Mouse (Mus musculus) CH12.LX (cell line): ENCODE results near the gene Tpi1. TPM values are rescaled to one million over a fixed set of nuclear protein-coding genes. Genes with fewer than 3 reads are reported as not detected.

Source experiments
- DNase-seq: peaks from one replicate; pipeline ENCODE4 v3.0.0-alpha.2; 2013; ENCODE audit errors: extremely low read depth
- H3K27ac ChIP-seq: 2 replicates; pipeline ENCODE4 v1.5.1; 2012; ENCODE audit warnings: low read depth, mild to moderate bottlenecking, control low read depth, moderate library complexity; ENCODE audit not compliant: insufficient read depth
- H3K27me3 ChIP-seq: replicated peaks from 2 replicates; pipeline ENCODE3; 2012; ENCODE audit warnings: inconsistent platforms
- H3K36me3 ChIP-seq, 2 experiments: replicated peaks in 1 of 2; 2 replicates each; pipeline versions ENCODE3 to v1.6.1; 2012; ENCODE audit warnings: inconsistent platforms in 1 of 2, low read length in 1 of 2, mild to moderate bottlenecking in 1 of 2, mixed read lengths in 1 of 2, moderate library complexity in 1 of 2; ENCODE audit not compliant: control insufficient read depth in 1 of 2, insufficient read depth in 1 of 2
- H3K4me1 ChIP-seq, 2 experiments: 2 replicates each; pipeline ENCODE4 v1.6.1; 2012; ENCODE audit warnings: inconsistent platforms in 1 of 2, moderate library complexity in 1 of 2; ENCODE audit not compliant: insufficient read depth in 2 of 2, control insufficient read depth in 1 of 2
- H3K4me2 ChIP-seq: 2 replicates; pipeline ENCODE4 v1.6.1; 2012; ENCODE audit warnings: low read depth, mild to moderate bottlenecking, control low read depth; ENCODE audit not compliant: poor library complexity, insufficient read depth, severe bottlenecking
- H3K4me3 ChIP-seq, 3 experiments: fragments of 150-350 bp in 1 of 3; sonication (generic) in 1 of 3; replicated peaks in 1 of 3; 2 replicates each; pipeline versions ENCODE3 to v1.5.1; 2011 to 2012; ENCODE audit warnings: low read depth in 2 of 3, low read length in 2 of 3, mild to moderate bottlenecking in 2 of 3, moderate library complexity in 2 of 3, control low read depth in 1 of 3, improper control_type of control experiment in 1 of 3, inconsistent platforms in 1 of 3, mixed read lengths in 1 of 3; ENCODE audit not compliant: poor library complexity in 1 of 3
- H3K79me2 ChIP-seq: replicated peaks from 2 replicates; pipeline ENCODE4 v1.6.1; 2012; ENCODE audit warnings: mild to moderate bottlenecking, moderate library complexity; ENCODE audit not compliant: control insufficient read depth, poor library complexity, insufficient read depth, severe bottlenecking; ENCODE audit errors: extremely low read depth
- H3K9ac ChIP-seq: 2 replicates; pipeline ENCODE4 v1.6.1; 2012; ENCODE audit warnings: low read depth, mild to moderate bottlenecking, control low read depth, moderate library complexity; ENCODE audit not compliant: insufficient read depth
- H3K9me3 ChIP-seq: replicated peaks from 2 replicates; pipeline ENCODE3; 2012; ENCODE audit warnings: low read length, inconsistent platforms, mixed read lengths
- BHLHE40 ChIP-seq: IDR thresholded peaks from 2 replicates; pipeline ENCODE4 v1.6.1; 2011; ENCODE audit warnings: mild to moderate bottlenecking, low read depth, low read length, improper control_type of control experiment
- CHD1 ChIP-seq: IDR thresholded peaks from 2 replicates; pipeline ENCODE4 v1.6.1; 2012; ENCODE audit warnings: low read depth, low read length, improper control_type of control experiment, inconsistent platforms
- CHD2 ChIP-seq: IDR thresholded peaks from 2 replicates; pipeline ENCODE4 v1.6.1; 2011; ENCODE audit warnings: low read length, improper control_type of control experiment
- CTCF ChIP-seq, 2 experiments: IDR thresholded peaks in 1 of 2; conservative IDR thresholded peaks in 1 of 2; 2 replicates each; pipeline ENCODE4 v1.5.1; 2011 to 2012; ENCODE audit warnings: low read depth in 2 of 2, low read length in 2 of 2, improper control_type of control experiment in 1 of 2, inconsistent platforms in 1 of 2, mild to moderate bottlenecking in 1 of 2, moderate library complexity in 1 of 2
- ELF1 ChIP-seq: IDR thresholded peaks from 2 replicates; pipeline ENCODE4 v1.6.1; 2014; ENCODE audit warnings: low read depth, mild to moderate bottlenecking, inconsistent platforms, low read length, improper control_type of control experiment
- EP300 ChIP-seq: IDR thresholded peaks from 2 replicates; pipeline ENCODE4 v1.6.1; 2011; ENCODE audit warnings: low read length, improper control_type of control experiment
- GABPA ChIP-seq: IDR thresholded peaks from 2 replicates; pipeline ENCODE4 v1.6.1; 2012; ENCODE audit warnings: low read depth, low read length, improper control_type of control experiment, inconsistent platforms; ENCODE audit not compliant: insufficient replicate concordance
- HCFC1 ChIP-seq: IDR thresholded peaks from 2 replicates; pipeline ENCODE4 v1.6.1; 2012; ENCODE audit warnings: low read depth, mild to moderate bottlenecking, inconsistent platforms, low read length, improper control_type of control experiment
- JUN ChIP-seq: IDR thresholded peaks from 2 replicates; pipeline ENCODE4 v1.6.1; 2011; ENCODE audit warnings: low read depth, mild to moderate bottlenecking, low read length, improper control_type of control experiment, moderate library complexity; ENCODE audit not compliant: insufficient read depth
- JUND ChIP-seq: conservative IDR thresholded peaks from 2 replicates; pipeline ENCODE4 v1.6.1; 2011; ENCODE audit warnings: low read depth, low read length, improper control_type of control experiment
- KAT2A ChIP-seq: IDR thresholded peaks from 2 replicates; pipeline ENCODE4 v1.6.1; 2012; ENCODE audit warnings: low read length, improper control_type of control experiment, inconsistent platforms; ENCODE audit not compliant: insufficient replicate concordance
- MAFK ChIP-seq: IDR thresholded peaks from 2 replicates; pipeline ENCODE4 v1.6.1; 2011; ENCODE audit warnings: low read length, improper control_type of control experiment; ENCODE audit not compliant: insufficient replicate concordance
- MAX ChIP-seq: IDR thresholded peaks from 2 replicates; pipeline ENCODE4 v1.6.1; 2011; ENCODE audit warnings: low read length, improper control_type of control experiment
- MAZ ChIP-seq: IDR thresholded peaks from 2 replicates; pipeline ENCODE4 v1.6.1; 2012; ENCODE audit warnings: low read depth, mild to moderate bottlenecking, inconsistent platforms, low read length, improper control_type of control experiment, moderate library complexity
- MXI1 ChIP-seq: IDR thresholded peaks from 2 replicates; pipeline ENCODE4 v1.6.1; 2011; ENCODE audit warnings: mild to moderate bottlenecking, low read depth, low read length, improper control_type of control experiment
- MYC ChIP-seq: IDR thresholded peaks from 2 replicates; pipeline ENCODE4 v1.6.1; 2011; ENCODE audit warnings: low read depth, mild to moderate bottlenecking, improper control_type of control experiment, low read length
- NELFE ChIP-seq: IDR thresholded peaks from 2 replicates; pipeline ENCODE4 v1.6.1; 2011; ENCODE audit warnings: low read depth, low read length, improper control_type of control experiment
- NRF1 ChIP-seq: IDR thresholded peaks from 2 replicates; pipeline ENCODE4 v1.6.1; 2014; ENCODE audit warnings: low read depth, mild to moderate bottlenecking, inconsistent platforms, low read length, improper control_type of control experiment, moderate library complexity
- PAX5 ChIP-seq: IDR thresholded peaks from 2 replicates; pipeline ENCODE4 v1.6.1; 2012; ENCODE audit warnings: low read length, inconsistent platforms, mixed read lengths
- POLR2A ChIP-seq: IDR thresholded peaks from 2 replicates; pipeline ENCODE4 v1.6.1; 2011; ENCODE audit warnings: low read depth, mild to moderate bottlenecking, improper control_type of control experiment, low read length
- POLR2AphosphoS2 ChIP-seq: IDR thresholded peaks from 2 replicates; pipeline ENCODE4 v1.6.1; 2011; ENCODE audit warnings: low read depth, low read length, improper control_type of control experiment
- SIN3A ChIP-seq: IDR thresholded peaks from 2 replicates; pipeline ENCODE4 v1.6.1; 2012; ENCODE audit warnings: low read length, improper control_type of control experiment, inconsistent platforms
- TBP ChIP-seq: conservative IDR thresholded peaks from 2 replicates; pipeline ENCODE4 v1.6.1; 2011; ENCODE audit warnings: low read depth, low read length, improper control_type of control experiment
- TCF12 ChIP-seq: IDR thresholded peaks from 2 replicates; pipeline ENCODE4 v1.6.1; 2014; ENCODE audit warnings: low read depth, mild to moderate bottlenecking, inconsistent platforms, low read length, improper control_type of control experiment
- UBTF ChIP-seq: IDR thresholded peaks from 2 replicates; pipeline ENCODE4 v1.6.1; 2012; ENCODE audit warnings: low read depth, mild to moderate bottlenecking, inconsistent platforms, low read length, improper control_type of control experiment, moderate library complexity
- USF1 ChIP-seq: IDR thresholded peaks from 2 replicates; pipeline ENCODE4 v1.6.1; 2014; ENCODE audit warnings: low read depth, mild to moderate bottlenecking, inconsistent platforms, low read length, improper control_type of control experiment
- ZC3H11A ChIP-seq: IDR thresholded peaks from 2 replicates; pipeline ENCODE4 v1.6.1; 2012; ENCODE audit warnings: low read depth, mild to moderate bottlenecking, inconsistent platforms, low read length, improper control_type of control experiment
- ZKSCAN1 ChIP-seq: IDR thresholded peaks from 2 replicates; pipeline ENCODE4 v1.6.1; 2012; ENCODE audit warnings: low read depth, inconsistent platforms, low read length, improper control_type of control experiment, borderline replicate concordance
- ZMIZ1 ChIP-seq: IDR thresholded peaks from 2 replicates; pipeline ENCODE4 v1.6.1; 2012; ENCODE audit warnings: low read depth, mild to moderate bottlenecking, inconsistent platforms, low read length, improper control_type of control experiment
- dilution Hi-C: fragments of 300-500 bp; cut with MboI; formaldehyde crosslinking; loops from 2 replicates; pipeline ENCODE4 v1.14.3; 2020; ENCODE audit warnings: low sequenced_read_pairs; ENCODE audit not compliant: extremely low pct_unique_long_range_greater_than_20kb, extremely low pct_ligation_motif_present
- in situ Hi-C: fragments of 300-500 bp; cut with MboI; formaldehyde crosslinking; loops from 3 replicates; pipeline ENCODE4 v1.14.3; 2019; ENCODE audit warnings: low sequenced_read_pairs, low pct_ligation_motif_present, low pct_unique_long_range_greater_than_20kb, mixed read lengths
- polyA plus RNA-seq: library from polyadenylated mRNA; unstranded; fragments of >175 nt; gene quantifications from 2 replicates; pipeline ENCODE4 v1.2.1, GENCODE M21; 2012; ENCODE audit warnings: low read depth; ENCODE audit not compliant: insufficient read length
- total RNA-seq, 2 experiments: library from RNA; depleted of rRNA; stranded (reverse); fragments of 300-350 nt in 1 of 2; fragments of >200 nt in 1 of 2; gene quantifications; 2 replicates each; pipeline ENCODE4 v1.2.3; 2012 to 2014

The Tpi1 gene
- total and polyA plus RNA-seq, 3 experiments: 758 to 1,645 (median 1,303) TPM

GRCm38 (mm10) chr6:124828868-124829798 lies 15.0 kb upstream of the Tpi1 start, which contains the start of the genes Usp5 and Cdca3:
Gene Usp5 (minus strand): TSS chr6:124829484.
Gene Cdca3 (plus strand): TSS chr6:124829547.
- H3K4me1 ChIP-seq: peaks cover 3 to 43% of the 10 kb centered on the region in 2 experiments
- dilution Hi-C loops: no loop called here

GRCm38 (mm10) chr6:124828101-124828592 lies 14.1 kb upstream of the Tpi1 start:
- peaks cover 32% of the 10 kb centered on the region for H3K79me2 ChIP-seq
- peak; percentile 58 for TF ChIP-seq POLR2A
- TF ChIP-seq NELFE: peak; percentile 69; the same call in 1 of the 2 replicates
- 0 out of 2 replicates have a peak, but pooled peaks have one; percentile 37 for TF ChIP-seq ZMIZ1
- TF ChIP-seq MXI1: 0 out of 2 replicates have a peak, but pooled peaks have one; percentile 4
- TF ChIP-seq TCF12: no peak
- peak; percentile 19; the same call in 1 of the 2 replicates for TF ChIP-seq SIN3A
- TF ChIP-seq MAZ: peak; percentile 26; the same call in 1 of the 2 replicates
- no peak for TF ChIP-seq CTCF (conservative IDR thresholded peaks at IDR 0.05 in 1 of 2, IDR thresholded peaks at IDR 0.05 in 1 of 2; ENCODE audit: low read depth in 2 of 2, low read length in 2 of 2)
- no peak for TF ChIP-seq CHD1
- no peak for TF ChIP-seq PAX5
- TF ChIP-seq, all 38 proteins: peak for 6
- dilution Hi-C loops: no loop called here
- H3K4me2 ChIP-seq: peak overlapping the region; percentile 90
- no peaks in the 10 kb centered on the region for H3K9me3 ChIP-seq
- peak; percentile 79 for DNase-seq
- in situ Hi-C loops: no loop called here
- peaks cover 3 to 35% of the 10 kb centered on the region in 2 experiments for H3K4me1 ChIP-seq
- H3K27me3 ChIP-seq: no peaks in the 10 kb centered on the region
- H3K27ac ChIP-seq: peak overlapping the region; percentile 50
- H3K4me3 ChIP-seq: peak overlapping the region; percentile 70 to 94 (median 90)
- H3K36me3 ChIP-seq: peaks cover 51 to 65% of the 10 kb centered on the region in 2 experiments
- peak overlapping the region; percentile 85 for H3K9ac ChIP-seq

More at GRCm38 (mm10) chr6:124828868-124829798, 15.0 kb upstream of the Tpi1 start, which contains the start of the genes Usp5 and Cdca3:
- Histone ChIP-seq H3K4me2 (peak within 1 kb of the TSS; percentile 90), H3K79me2 (peaks cover 32% of the 10 kb centered on the region)
- TF ChIP-seq MXI1 (peak; percentile 80), EP300 (no peak), SIN3A (peak; percentile 31), MAFK (no peak), MAX (peak; percentile 45; the same call in 1 of the 2 replicates), ZMIZ1 (peak; percentile 62), ZKSCAN1 (no peak), CHD2 (peak; percentile 96), GABPA (peak; percentile 94; the same call in 1 of the 2 replicates), NRF1 (peak; percentile 94), JUN (no peak), ZC3H11A (no peak), ELF1 (peak; percentile 94), BHLHE40 (no peak; the same call in 1 of the 2 replicates), USF1 (0 out of 2 replicates have a peak, but pooled peaks have one; percentile 8), JUND (no peak), UBTF (no peak), HCFC1 (peak; percentile 95), TBP (peak; percentile 75; the same call in 1 of the 2 replicates), NELFE (peak; percentile 75), KAT2A (peak; percentile 100), MAZ (peak; percentile 81), CHD1 (no peak), CTCF (conservative IDR thresholded peaks at IDR 0.05 in 1 of 2, IDR thresholded peaks at IDR 0.05 in 1 of 2; ENCODE audit: low read depth in 2 of 2, low read length in 2 of 2) (no peak), MYC (peak; percentile 95), TCF12 (peak; percentile 62; the same call in 1 of the 2 replicates), POLR2A (peak; percentile 74), POLR2AphosphoS2 (peak; percentile 79; the same call in 1 of the 2 replicates)
- TF ChIP-seq, all 38 proteins: peak for 18
- Histone ChIP-seq H3K9ac (peak within 1 kb of the TSS; percentile 94), H3K9me3 (no peaks in the 10 kb centered on the region), H3K4me3 (peak within 1 kb of the TSS; percentile 88 to 94 (median 90)), H3K27ac (peak within 1 kb of the TSS; percentile 87), H3K27me3 (no peaks in the 10 kb centered on the region), H3K36me3 (peaks cover 49 to 65% of the 10 kb centered on the region in 2 experiments)
- in situ Hi-C loops: no loop called here
- peak; percentile 99 for DNase-seq
